Mouse (Mus musculus) T-helper 17 cell (primary cell): ENCODE measurements around the gene Pds5b.
"Not testable (repeated sequence)": the region's sequence is repeated elsewhere in the genome, so short reads cannot be mapped to it uniquely, and the experiment has no call there.

Experiments
- in situ Hi-C, 2 experiments: fragments of 300-600 bp; cut with MboI, MseI; formaldehyde crosslinking; loops; 1 replicate in 1 of 2; 2 replicates in 1 of 2; pipeline ENCODE4 v1.15.1; 2025; ENCODE audit warnings: high pct_unique_total_duplicates in 2 of 2

Pds5b gene

DNA sequence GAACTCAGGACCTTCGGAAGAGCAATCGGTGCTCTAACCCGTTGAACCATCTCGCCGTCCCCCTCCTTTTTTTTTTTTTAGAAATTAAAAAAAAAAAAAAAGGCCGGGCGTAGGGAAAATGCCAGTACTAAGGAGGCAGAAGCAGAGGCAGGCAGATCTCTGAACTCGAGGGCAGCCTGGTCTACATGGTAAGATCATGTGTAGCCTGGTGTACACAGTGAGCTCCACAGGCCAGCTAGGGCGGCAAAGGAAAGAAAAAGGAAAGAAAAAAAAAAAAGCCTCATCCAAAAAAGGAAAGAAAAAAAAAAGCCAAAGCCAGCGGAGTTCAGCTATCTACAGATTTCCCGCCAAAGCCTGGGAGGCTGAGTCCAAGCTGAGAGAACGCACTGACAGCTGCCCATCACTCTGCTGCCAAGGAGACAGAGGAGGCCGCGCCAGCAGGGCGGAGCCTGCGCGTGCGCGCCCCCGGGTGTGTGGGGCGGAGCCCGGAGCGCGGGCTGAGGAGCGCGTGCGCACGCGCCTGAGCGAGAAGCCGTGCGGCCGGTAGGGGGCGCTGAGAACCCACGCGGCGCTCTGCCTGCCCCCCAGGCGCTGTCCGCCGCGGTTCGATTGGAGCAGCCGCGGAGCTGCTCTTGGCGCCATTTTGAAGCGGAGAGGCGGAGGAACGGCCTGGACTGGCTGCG, at the start of gene Pds5b:
Pds5b (plus strand) TSS at position 587 of the 683 bp plus-strand sequence.
- in situ Hi-C loops, result loop anchor here (5.0 kb wide), 3 partner anchors 151 to 699 kb away; partner anchors contain the start of gene Brca2 (in 1 of the 2)

DNA sequence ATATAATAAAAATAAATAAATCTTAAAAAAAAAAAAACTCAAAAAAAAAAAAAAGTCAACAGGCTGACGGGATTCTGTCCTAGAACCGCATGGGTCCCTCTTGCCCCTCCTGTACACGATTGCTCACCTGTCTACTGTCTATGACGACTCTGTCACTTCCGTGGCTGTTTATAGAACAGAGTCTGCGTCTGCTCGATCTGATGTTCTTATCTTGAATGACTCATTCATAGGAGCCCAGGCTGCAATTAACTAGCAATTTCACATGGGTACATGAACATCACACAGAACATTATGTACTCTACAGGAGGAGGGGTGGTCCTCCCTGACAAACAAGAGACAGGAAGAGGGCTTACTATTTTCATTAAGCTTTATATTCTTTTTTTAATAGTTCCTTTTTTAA, 48.0 kb upstream of the Pds5b start:
- in situ Hi-C loops, result no loop called here

DNA sequence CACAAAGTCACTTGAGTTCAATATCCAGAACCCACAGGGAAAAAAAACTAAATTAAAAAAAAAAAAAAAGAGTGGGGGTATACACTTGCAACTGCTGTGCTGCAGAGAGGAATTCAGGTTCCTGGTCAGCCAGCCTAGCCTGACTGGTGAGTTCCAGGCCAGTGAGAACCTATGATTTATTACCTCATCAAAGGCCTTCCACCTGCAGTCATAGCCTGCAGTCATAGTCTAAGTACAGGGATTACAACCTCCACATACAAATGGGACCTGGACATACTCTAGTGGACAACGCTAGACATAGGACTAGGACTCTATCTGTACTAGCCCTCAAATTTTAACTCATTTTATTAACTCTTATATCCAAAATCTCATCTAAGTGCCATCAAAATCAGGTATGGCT, 44.3 kb upstream of the Pds5b start:
- in situ Hi-C loops, result no loop called here

DNA sequence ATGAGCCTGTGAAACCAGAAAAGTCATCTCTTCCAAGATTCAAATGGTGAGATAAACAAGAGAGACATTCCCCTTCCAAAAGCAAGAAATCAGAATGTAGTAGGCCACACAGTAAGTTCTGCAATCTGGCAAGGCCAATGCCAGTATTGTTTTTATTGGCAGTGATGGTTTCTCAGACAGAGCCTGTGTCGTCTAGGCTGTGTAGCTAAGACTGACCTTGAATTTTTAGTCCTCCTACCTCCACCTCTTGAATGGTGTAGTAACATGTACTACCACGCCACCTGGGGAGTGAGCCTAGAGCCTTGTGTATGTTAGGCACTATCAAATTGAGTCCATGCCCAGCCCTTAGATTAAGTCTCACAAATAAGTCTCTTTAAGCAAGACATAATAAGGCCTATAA, 43.8 kb upstream of the Pds5b start:
- in situ Hi-C loops, result no loop called here

DNA sequence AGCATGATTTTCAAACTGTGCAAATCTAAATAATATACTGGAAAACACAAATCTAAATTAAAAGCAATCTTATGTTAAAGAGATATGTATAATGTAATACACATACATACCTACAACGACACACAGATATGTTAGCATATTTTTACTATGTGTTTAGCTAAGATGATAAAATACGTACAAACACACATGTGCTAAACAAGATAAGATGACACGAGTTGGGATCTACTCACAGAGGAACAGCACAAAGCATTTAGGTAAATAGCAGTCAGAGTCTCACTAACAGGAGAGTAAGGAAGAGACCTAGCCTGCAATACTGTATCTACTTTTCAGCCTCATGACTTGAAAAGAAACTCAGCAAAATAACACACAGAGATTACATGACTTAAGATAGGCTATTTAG, 32.1 kb upstream of the Pds5b start:
- in situ Hi-C loops, result no loop called here

DNA sequence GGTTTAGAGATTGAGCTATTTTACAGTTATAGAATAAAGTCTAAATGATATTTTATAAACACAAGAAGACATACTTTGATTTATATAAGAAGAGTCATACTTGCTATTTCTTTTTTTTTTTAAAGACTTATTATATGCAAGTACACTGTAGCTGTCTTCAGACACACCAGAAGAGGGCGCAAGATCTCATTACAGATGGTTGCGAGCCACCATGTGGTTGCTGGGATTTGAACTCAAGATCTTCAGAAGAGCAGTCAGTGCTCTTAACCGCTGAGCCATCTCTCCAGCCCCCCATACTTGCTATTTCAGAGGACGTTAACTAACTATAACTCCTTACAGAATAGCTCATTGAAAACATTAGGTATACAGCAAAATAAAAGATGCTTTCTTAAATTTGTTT, 30.1 kb upstream of the Pds5b start:
- in situ Hi-C loops, result not testable (repeated sequence)

DNA sequence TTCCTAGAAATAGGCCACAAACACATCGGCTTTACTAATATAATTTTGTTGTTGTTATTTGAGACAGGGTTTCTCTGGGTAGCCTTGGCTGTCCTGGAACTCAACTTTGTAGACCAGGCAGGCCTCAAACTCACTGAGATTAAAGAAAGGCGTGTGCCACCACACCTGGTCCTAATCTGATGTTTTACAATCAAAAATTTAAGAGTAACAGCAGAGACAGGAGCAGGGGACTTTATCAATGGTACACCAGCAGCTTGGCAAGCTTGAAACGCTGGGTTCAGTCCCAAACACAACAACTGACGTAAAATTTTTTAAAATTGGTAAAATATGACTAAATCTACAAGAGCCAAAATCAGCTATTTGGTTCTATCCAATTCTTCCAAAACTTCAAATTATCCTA, 28.6 kb upstream of the Pds5b start:
- in situ Hi-C loops, result loop anchor here (5.0 kb wide), 2 partner anchors 38 to 113 kb away; no protein-coding TSS in a partner anchor

DNA sequence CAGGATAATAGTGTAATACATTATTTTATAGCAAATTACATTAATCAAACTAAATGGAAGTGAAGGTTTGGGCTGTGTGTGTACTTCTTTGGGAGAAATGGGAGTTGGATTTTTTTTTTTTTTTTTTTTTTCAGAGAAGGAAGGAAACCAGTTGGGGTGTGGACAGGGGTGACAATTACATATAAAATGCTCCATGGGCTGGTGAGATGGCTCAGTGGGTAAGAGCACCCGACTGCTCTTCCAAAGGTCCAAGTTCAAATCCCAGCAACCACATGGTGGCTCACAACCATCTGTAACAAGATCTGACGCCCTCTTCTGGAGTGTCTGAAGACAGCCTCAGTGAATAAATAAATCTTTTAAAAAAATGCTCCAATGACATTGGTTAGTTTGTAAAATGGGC, 21.0 kb upstream of the Pds5b start:
- in situ Hi-C loops, result no loop called here

DNA sequence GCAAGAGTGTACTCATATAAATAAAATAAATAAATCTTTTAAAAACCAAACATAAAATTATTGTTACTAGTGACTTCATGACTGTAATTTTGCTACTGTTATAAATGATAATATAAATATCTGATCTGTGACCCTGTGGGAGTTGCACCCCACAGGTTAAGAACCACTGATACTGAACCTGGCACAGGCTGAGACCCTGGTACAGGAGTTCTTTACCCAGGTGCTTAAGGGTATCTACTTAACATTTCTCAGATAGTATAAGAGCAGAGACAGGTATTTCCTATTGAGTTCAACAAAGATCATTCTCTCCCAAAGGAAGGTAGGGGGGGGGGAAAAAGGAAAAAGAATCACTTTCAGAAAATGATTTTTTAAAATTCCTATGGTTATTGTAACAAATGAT, 19.0 kb upstream of the Pds5b start:
- in situ Hi-C loops, result no loop called here

DNA sequence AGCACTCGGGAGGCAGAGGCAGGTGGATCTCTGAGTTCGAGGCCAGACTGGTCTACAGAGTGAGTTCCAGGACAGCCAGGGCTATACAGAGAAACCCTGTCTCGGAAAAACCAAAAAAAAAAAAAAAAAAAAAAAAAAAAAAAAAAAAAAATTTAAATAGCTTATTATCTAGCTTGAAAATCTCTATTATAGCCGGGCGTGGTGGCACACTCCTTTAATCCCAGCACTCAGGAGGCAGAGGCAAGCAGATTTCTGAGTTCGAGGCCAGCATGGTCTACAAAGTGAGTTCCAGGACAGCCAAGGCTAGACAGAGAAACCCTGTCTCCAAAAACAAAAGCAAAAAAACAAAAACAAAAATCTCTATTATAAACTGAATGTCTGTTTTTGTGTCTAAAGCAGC, 14.1 kb upstream of the Pds5b start:
- in situ Hi-C loops, result loop anchor here in 1 of 2 experiments (5.0 kb wide), 1 partner anchor 52 kb away; no protein-coding TSS in a partner anchor

DNA sequence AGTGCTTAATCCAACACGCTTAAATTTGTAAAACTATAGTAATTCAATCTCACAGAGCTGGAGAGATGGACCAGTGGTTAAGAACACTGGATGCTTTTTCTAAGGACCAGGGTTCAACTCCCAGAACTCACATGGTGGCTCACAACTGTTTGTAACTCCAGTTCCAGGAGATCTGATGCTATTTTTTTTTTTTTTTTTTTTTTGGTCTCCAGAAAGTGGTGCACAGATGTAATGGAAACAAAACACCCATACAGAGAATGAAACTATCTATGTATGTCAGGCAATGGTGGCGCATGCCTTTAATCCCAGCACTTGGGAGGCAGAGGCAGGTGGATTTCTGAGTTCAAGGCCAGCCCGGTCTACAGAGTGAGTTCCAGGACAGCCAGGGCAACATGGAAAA, 13.2 kb upstream of the Pds5b start:
- in situ Hi-C loops, result not testable (repeated sequence)

DNA sequence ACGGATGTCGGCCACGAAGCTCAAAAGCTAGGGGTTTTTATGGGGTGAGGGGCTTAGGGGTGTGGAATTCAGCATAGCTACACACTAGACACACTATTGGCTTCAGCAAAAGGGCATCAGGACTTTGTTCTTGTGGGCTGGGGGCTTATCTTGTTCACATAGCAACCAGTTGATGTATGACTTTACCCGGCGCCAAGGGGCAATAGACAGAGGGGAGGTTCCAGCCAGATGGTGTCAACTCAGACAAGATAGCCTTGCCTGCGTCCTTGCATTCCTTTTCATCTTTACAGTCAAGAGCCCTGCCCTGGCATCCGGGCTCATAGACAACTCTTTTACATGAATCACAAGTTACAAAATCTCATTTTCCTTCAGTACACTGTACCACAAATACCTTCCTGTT, 9.6 kb upstream of the Pds5b start:
- in situ Hi-C loops, result not testable (repeated sequence)

DNA sequence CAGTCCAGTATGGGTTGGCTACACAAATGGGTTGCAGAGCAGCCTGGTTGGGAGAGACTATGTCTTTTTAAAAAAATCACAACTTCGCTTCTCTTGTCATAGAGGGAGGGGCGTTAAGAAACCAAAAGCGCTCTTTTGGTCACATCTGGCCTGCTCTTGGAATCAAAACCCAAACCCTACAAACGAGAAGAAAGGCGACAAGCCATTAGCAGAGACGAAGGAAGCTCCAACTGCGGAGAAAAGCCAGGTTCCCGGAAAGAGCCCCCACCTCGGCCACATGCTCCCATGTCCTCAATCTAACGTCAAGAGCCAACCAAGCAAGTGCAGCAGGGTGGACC, 8.8 kb upstream of the Pds5b start:
- in situ Hi-C loops, result loop anchor here in 1 of 2 experiments (5.0 kb wide), 1 partner anchor 142 kb away; the partner anchor contains the start of gene Brca2

DNA sequence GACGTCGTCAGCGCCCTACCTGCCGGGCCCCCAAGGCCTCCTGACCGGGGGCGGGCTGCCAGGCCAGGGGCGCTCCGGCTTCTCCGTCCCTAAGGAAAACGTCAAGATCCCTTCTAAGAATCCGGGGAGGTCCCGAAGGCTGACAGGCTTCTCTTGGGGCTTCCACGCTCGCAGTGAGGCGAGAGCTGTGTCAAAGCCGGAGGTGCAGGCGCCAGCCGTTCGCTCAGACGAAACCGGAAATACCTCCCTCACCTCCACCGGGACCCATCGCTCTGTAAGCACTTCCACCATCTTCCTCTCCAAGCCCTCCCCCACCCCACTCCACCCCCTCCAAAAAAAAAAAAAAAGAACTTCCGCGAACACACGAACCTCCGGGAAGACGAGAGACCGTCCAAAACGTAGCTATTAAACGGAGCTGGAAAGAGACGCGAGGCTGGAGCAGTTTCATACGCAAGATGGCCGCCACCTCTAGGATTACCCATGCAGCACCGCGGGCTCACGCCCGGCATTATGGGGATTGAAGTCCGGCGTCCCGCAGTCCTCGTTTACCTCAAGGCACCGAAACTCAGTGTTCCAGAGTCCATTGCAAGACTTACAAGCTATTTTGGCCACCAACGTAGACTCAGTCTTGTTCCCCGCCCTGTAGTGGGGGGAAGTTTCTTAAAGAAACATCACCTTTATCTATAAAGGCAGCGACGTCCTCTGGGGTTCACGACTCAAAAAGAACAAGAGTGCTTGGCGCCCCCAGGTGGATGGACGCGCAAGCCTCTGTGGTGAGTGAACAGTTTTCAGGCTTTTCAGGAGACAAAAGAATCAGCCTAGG, 8.2 kb upstream of the Pds5b start:
- in situ Hi-C loops, result loop anchor here in 1 of 2 experiments (5.0 kb wide), 1 partner anchor 143 kb away; the partner anchor contains the start of gene Brca2

DNA sequence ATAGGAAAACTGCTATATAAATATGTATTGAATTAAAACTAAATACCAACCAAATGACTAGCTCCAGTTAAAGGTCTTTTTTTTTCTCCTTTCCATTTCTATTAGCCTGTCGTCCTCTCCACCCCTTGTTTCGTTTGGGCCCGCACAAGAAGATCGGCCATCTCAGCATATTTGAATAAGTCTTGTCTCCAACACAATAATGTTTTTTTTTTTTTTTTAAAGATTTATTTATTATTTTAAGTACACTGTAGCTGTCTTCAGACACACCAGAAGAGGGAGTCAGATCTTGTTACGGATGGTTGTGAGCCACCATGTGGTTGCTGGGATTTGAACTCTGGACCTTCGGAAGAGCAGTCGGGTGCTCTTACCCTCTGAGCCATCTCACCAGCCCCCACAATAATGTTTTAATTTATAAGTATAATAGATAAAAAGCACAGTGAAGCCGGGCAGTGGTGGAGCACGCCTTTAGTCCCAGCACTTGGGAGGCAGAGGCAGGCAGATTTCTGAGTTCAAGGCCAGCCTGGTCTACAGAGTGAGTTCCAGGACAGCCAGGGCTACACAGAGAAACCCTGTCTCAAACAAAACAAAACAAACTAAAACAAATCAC, 7.3 kb upstream of the Pds5b start, which contains the start of gene N4bp2l2:
N4bp2l2 (minus strand) TSS at position 51 of the 607 bp plus-strand sequence.
- in situ Hi-C loops, result loop anchor here in 1 of 2 experiments (5.0 kb wide), 1 partner anchor 144 kb away; the partner anchor contains the start of gene Brca2

DNA sequence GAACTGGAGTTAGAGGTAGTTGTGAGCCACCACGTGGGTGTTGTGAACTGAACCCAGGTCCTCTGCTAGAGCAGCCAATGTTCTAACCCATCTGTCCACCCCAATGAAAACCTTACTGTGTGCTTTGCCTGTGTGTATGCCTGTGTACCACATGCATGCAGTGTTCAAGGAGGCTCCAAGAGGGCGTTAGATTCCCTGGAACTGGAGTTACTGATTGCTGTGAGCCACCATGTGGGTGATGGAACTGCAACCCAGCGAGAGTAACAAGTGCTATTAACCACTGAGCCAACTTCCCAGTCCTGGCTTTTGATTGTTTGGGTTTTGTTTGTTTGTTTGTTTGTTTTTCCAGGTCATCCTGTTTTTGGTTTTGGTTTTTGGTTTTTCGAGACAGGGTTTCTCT, 4.8 kb upstream of the Pds5b start:
- in situ Hi-C loops, result loop anchor here in 1 of 2 experiments (5.0 kb wide), 1 partner anchor 146 kb away; the partner anchor contains the start of gene Brca2

DNA sequence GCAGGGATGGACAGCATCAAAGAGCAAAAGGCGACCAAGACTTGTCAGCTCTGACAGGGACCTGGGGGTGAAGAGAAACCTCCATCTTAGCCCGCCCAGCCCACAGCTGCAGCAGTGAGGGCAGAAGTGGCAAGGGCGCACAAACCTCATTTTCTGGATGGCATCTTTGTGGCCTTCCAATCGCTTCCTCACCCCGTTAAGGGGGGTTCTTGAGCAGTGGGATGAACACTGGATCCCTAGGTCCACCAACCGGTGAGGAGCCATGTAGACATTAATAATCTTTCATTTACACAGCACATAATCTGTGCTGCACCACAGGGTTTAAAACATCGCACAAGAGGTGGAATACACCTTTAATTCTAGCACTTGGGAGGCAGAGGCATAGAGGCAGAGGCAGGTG, 1.2 kb upstream of the Pds5b start:
- in situ Hi-C loops, result loop anchor here (5.0 kb wide), 3 partner anchors 150 to 700 kb away; partner anchors contain the start of gene Brca2 (in 1 of the 2)

DNA sequence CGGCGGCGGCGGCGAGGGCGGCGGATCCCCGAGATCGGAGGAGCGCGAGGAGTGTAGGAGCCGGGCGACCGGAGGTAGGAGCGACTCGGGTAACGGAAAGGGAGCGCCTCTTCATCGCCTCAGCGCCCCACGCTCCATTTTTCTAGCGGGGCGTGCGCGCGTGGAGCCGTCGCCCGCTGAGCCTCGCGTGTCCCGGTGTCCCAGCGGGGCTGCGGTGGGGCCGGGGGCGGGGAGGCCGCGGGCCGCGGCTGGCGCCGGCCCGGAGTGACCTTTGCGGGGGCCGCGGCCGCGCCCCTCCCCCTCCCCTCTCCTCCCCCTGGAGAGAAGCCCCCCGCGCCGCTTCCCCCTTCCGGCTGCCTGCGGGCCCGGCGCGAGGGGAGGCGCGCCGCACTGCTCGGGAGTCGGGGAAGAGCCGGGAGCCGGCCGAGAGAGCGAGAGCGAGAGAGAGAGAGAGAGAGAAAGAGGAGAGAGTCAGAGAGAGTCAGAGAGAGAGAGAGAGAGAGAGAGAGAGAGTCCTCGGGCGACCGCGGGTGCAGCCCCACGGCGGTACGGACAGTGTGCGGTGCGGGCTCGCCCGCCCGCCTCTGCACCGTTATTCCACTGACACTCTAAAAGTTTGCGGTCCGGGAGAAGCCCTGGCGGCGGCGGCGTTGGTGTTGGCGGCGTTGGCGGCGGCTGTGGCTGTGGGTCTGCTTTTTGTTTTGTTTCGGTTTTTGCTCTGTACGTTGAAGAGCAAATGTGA, 512 bp downstream of the Pds5b start:
- in situ Hi-C loops, result loop anchor here (5.0 kb wide), 3 partner anchors 152 to 698 kb away; partner anchors contain the start of gene Brca2 (in 1 of the 2)

DNA sequence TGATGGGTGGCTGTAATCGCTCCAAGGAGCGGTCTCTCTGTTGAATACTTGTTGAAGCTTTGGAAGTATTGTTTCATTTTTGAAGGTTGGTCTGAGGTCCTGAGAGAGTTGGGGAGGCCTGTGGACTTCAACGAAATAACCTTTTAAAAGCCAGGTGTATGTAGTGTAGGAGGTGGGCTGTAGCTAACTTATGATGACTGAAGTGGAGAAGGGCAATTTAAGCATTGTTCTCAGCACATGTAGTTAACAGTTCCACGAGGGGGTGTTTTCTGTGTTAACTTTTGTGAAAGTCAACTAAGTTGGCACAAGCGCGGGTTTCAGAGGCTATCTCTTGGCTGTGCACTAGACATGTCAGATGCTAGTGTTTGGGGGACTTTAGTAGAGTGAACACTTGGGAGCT, 1.3 kb downstream of the Pds5b start:
- in situ Hi-C loops, result loop anchor here (5.0 kb wide), 3 partner anchors 153 to 697 kb away; partner anchors contain the start of gene Brca2 (in 1 of the 2)

DNA sequence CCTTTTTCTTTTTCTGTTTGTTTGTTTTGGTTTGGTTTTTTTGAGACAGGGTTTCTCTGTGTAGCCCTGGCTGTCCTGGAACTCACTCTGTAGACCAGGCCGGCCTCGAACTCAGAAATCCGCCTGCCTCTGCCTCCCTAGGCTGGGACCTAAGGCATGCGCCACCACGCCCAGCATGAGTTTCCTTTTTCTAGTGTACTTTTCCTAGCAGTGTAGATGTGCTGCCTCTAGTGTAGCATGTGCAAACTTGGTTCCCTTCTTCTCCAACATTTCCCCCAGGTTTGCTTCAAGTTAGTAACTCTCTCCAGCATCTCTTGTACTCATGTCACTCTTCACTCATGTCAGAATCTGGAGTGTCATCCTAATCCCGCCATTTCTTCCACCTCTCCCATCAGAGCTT, 9.3 kb downstream of the Pds5b start:
- in situ Hi-C loops, result not testable (repeated sequence)

DNA sequence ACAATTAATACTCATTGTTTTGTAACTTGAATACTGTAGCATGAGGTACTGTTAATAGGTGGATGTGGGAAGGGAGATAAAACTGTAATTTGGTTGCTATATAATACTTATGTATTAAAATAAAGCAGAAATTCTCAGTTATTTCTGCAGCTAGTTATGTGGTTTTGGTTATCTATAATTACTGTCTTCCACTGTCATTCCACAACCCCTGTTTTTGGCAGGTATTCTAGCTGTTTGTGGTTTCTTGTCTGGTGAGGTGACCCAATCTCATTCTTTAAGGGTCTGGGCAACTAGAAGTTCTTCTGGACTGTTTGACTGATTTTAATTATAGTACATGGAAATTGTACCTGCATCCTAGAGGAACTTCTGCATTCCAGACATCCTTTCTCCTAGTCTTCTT, 17.1 kb downstream of the Pds5b start:
- in situ Hi-C loops, result no loop called here
